Mouse (Mus musculus) CH12.LX (cell line): ENCODE results near the gene Spata6. TPM values are rescaled to one million over a fixed set of nuclear protein-coding genes. Genes with fewer than 3 reads are reported as not detected.

Experiments
- DNase-seq: peaks from one replicate; pipeline ENCODE4 v3.0.0-alpha.2; 2013; ENCODE audit errors: extremely low read depth
- H3K27ac ChIP-seq: 2 replicates; pipeline ENCODE4 v1.5.1; 2012; ENCODE audit warnings: low read depth, mild to moderate bottlenecking, control low read depth, moderate library complexity; ENCODE audit not compliant: insufficient read depth
- H3K27me3 ChIP-seq: replicated peaks from 2 replicates; pipeline ENCODE3; 2012; ENCODE audit warnings: inconsistent platforms
- H3K36me3 ChIP-seq, 2 experiments: replicated peaks in 1 of 2; 2 replicates each; pipeline versions ENCODE3 to v1.6.1; 2012; ENCODE audit warnings: inconsistent platforms in 1 of 2, low read length in 1 of 2, mild to moderate bottlenecking in 1 of 2, mixed read lengths in 1 of 2, moderate library complexity in 1 of 2; ENCODE audit not compliant: control insufficient read depth in 1 of 2, insufficient read depth in 1 of 2
- H3K4me1 ChIP-seq, 2 experiments: 2 replicates each; pipeline ENCODE4 v1.6.1; 2012; ENCODE audit warnings: inconsistent platforms in 1 of 2, moderate library complexity in 1 of 2; ENCODE audit not compliant: insufficient read depth in 2 of 2, control insufficient read depth in 1 of 2
- H3K4me2 ChIP-seq: 2 replicates; pipeline ENCODE4 v1.6.1; 2012; ENCODE audit warnings: low read depth, mild to moderate bottlenecking, control low read depth; ENCODE audit not compliant: poor library complexity, insufficient read depth, severe bottlenecking
- H3K4me3 ChIP-seq, 3 experiments: fragments of 150-350 bp in 1 of 3; sonication (generic) in 1 of 3; replicated peaks in 1 of 3; 2 replicates each; pipeline versions ENCODE3 to v1.5.1; 2011 to 2012; ENCODE audit warnings: low read depth in 2 of 3, low read length in 2 of 3, mild to moderate bottlenecking in 2 of 3, moderate library complexity in 2 of 3, control low read depth in 1 of 3, improper control_type of control experiment in 1 of 3, inconsistent platforms in 1 of 3, mixed read lengths in 1 of 3; ENCODE audit not compliant: poor library complexity in 1 of 3
- H3K79me2 ChIP-seq: replicated peaks from 2 replicates; pipeline ENCODE4 v1.6.1; 2012; ENCODE audit warnings: mild to moderate bottlenecking, moderate library complexity; ENCODE audit not compliant: control insufficient read depth, poor library complexity, insufficient read depth, severe bottlenecking; ENCODE audit errors: extremely low read depth
- H3K9ac ChIP-seq: 2 replicates; pipeline ENCODE4 v1.6.1; 2012; ENCODE audit warnings: low read depth, mild to moderate bottlenecking, control low read depth, moderate library complexity; ENCODE audit not compliant: insufficient read depth
- H3K9me3 ChIP-seq: replicated peaks from 2 replicates; pipeline ENCODE3; 2012; ENCODE audit warnings: low read length, inconsistent platforms, mixed read lengths
- CTCF ChIP-seq, 2 experiments: IDR thresholded peaks in 1 of 2; conservative IDR thresholded peaks in 1 of 2; 2 replicates each; pipeline ENCODE4 v1.5.1; 2011 to 2012; ENCODE audit warnings: low read depth in 2 of 2, low read length in 2 of 2, improper control_type of control experiment in 1 of 2, inconsistent platforms in 1 of 2, mild to moderate bottlenecking in 1 of 2, moderate library complexity in 1 of 2
- E2F4 ChIP-seq: IDR thresholded peaks from 2 replicates; pipeline ENCODE4 v1.6.1; 2011; ENCODE audit warnings: low read depth, low read length, improper control_type of control experiment; ENCODE audit not compliant: insufficient replicate concordance
- EP300 ChIP-seq: IDR thresholded peaks from 2 replicates; pipeline ENCODE4 v1.6.1; 2011; ENCODE audit warnings: low read length, improper control_type of control experiment
- ETS1 ChIP-seq: conservative IDR thresholded peaks from 2 replicates; pipeline ENCODE4 v1.6.1; 2012; ENCODE audit warnings: low read depth, mild to moderate bottlenecking, inconsistent platforms, low read length, improper control_type of control experiment, moderate library complexity
- GABPA ChIP-seq: IDR thresholded peaks from 2 replicates; pipeline ENCODE4 v1.6.1; 2012; ENCODE audit warnings: low read depth, low read length, improper control_type of control experiment, inconsistent platforms; ENCODE audit not compliant: insufficient replicate concordance
- HCFC1 ChIP-seq: IDR thresholded peaks from 2 replicates; pipeline ENCODE4 v1.6.1; 2012; ENCODE audit warnings: low read depth, mild to moderate bottlenecking, inconsistent platforms, low read length, improper control_type of control experiment
- IRF4 ChIP-seq: IDR thresholded peaks from 2 replicates; pipeline ENCODE4 v1.6.1; 2014; ENCODE audit warnings: low read depth, mild to moderate bottlenecking, inconsistent platforms, low read length, improper control_type of control experiment
- MAFK ChIP-seq: IDR thresholded peaks from 2 replicates; pipeline ENCODE4 v1.6.1; 2011; ENCODE audit warnings: low read length, improper control_type of control experiment; ENCODE audit not compliant: insufficient replicate concordance
- MAZ ChIP-seq: IDR thresholded peaks from 2 replicates; pipeline ENCODE4 v1.6.1; 2012; ENCODE audit warnings: low read depth, mild to moderate bottlenecking, inconsistent platforms, low read length, improper control_type of control experiment, moderate library complexity
- NELFE ChIP-seq: IDR thresholded peaks from 2 replicates; pipeline ENCODE4 v1.6.1; 2011; ENCODE audit warnings: low read depth, low read length, improper control_type of control experiment
- POLR2AphosphoS2 ChIP-seq: IDR thresholded peaks from 2 replicates; pipeline ENCODE4 v1.6.1; 2011; ENCODE audit warnings: low read depth, low read length, improper control_type of control experiment
- RAD21 ChIP-seq: IDR thresholded peaks from 2 replicates; pipeline ENCODE4 v1.6.1; 2011; ENCODE audit warnings: low read depth, mild to moderate bottlenecking, low read length, improper control_type of control experiment, moderate library complexity
- SMC3 ChIP-seq: IDR thresholded peaks from 2 replicates; pipeline ENCODE4 v1.6.1; 2011; ENCODE audit warnings: low read depth, low read length, improper control_type of control experiment
- TCF12 ChIP-seq: IDR thresholded peaks from 2 replicates; pipeline ENCODE4 v1.6.1; 2014; ENCODE audit warnings: low read depth, mild to moderate bottlenecking, inconsistent platforms, low read length, improper control_type of control experiment
- ZKSCAN1 ChIP-seq: IDR thresholded peaks from 2 replicates; pipeline ENCODE4 v1.6.1; 2012; ENCODE audit warnings: low read depth, inconsistent platforms, low read length, improper control_type of control experiment, borderline replicate concordance
- ZMIZ1 ChIP-seq: IDR thresholded peaks from 2 replicates; pipeline ENCODE4 v1.6.1; 2012; ENCODE audit warnings: low read depth, mild to moderate bottlenecking, inconsistent platforms, low read length, improper control_type of control experiment
- dilution Hi-C: fragments of 300-500 bp; cut with MboI; formaldehyde crosslinking; loops from 2 replicates; pipeline ENCODE4 v1.14.3; 2020; ENCODE audit warnings: low sequenced_read_pairs; ENCODE audit not compliant: extremely low pct_unique_long_range_greater_than_20kb, extremely low pct_ligation_motif_present
- in situ Hi-C: fragments of 300-500 bp; cut with MboI; formaldehyde crosslinking; loops from 3 replicates; pipeline ENCODE4 v1.14.3; 2019; ENCODE audit warnings: low sequenced_read_pairs, low pct_ligation_motif_present, low pct_unique_long_range_greater_than_20kb, mixed read lengths
- polyA plus RNA-seq: library from polyadenylated mRNA; unstranded; fragments of >175 nt; gene quantifications from 2 replicates; pipeline ENCODE4 v1.2.1, GENCODE M21; 2012; ENCODE audit warnings: low read depth; ENCODE audit not compliant: insufficient read length
- total RNA-seq, 2 experiments: library from RNA; depleted of rRNA; stranded (reverse); fragments of 300-350 nt in 1 of 2; fragments of >200 nt in 1 of 2; gene quantifications; 2 replicates each; pipeline ENCODE4 v1.2.3; 2012 to 2014

The Spata6 gene
- total and polyA plus RNA-seq, 3 experiments: 4.2 to 12.9 (median 11.1) TPM

GRCm38 (mm10) chr4:111803164-111803563, 83.4 kb downstream of the Spata6 start:
- Histone ChIP-seq H3K9me3 (no peaks in the 10 kb centered on the region), H3K79me2 (no peaks in the 10 kb centered on the region), H3K27ac (no peak overlapping the region), H3K4me1 (no peaks in the 10 kb centered on the region), H3K4me2 (no peak overlapping the region), H3K27me3 (no peaks in the 10 kb centered on the region), H3K36me3 (no peaks in the 10 kb centered on the region), H3K9ac (no peak overlapping the region), H3K4me3 (no peak overlapping the region)
- in situ Hi-C loops (no loop called here), dilution Hi-C loops (no loop called here)
- no peak for DNase-seq
- TF ChIP-seq SMC3: no peak
- TF ChIP-seq RAD21: peak; percentile 33

DNA sequence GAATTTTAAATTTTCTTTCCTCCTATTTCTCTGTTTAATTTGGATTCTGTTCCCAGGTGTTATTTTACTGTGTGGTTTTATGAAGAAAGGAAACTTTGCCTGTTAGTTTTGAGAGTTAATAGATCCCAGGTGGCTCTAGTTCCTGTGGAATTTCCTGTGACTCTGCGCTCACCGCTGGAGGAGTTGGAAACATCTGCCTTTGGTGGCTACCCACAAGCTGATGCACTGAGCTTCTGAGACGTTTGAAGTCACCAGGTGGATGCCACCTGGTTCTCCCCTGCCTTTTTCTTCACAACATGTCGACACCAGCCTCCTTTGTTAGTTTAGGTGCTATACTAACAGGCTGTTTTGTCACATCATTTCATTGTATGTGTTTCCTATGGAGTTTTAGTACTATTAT, 97.7 kb downstream of the Spata6 start:
- Histone ChIP-seq H3K9ac (no peak overlapping the region), H3K4me1 (peaks cover 0 to 39% of the 10 kb centered on the region in 2 experiments; a peak in 2 of 4 replicates), H3K27ac (no peak overlapping the region), H3K4me3 (no peak overlapping the region), H3K79me2 (no peaks in the 10 kb centered on the region), H3K4me2 (no peak overlapping the region), H3K9me3 (no peaks in the 10 kb centered on the region), H3K27me3 (no peaks in the 10 kb centered on the region), H3K36me3 (no peaks in the 10 kb centered on the region)
- peak; percentile 42; the same call in 1 of the 2 replicates for TF ChIP-seq ETS1
- peak; percentile 86 for TF ChIP-seq EP300
- TF ChIP-seq HCFC1: no peak
- TF ChIP-seq TCF12: peak; percentile 86
- TF ChIP-seq MAZ: no peak
- no peak for TF ChIP-seq RAD21
- no peak for TF ChIP-seq CTCF (conservative IDR thresholded peaks at IDR 0.05 in 1 of 2, IDR thresholded peaks at IDR 0.05 in 1 of 2; ENCODE audit: low read depth in 2 of 2, low read length in 2 of 2)
- dilution Hi-C loops: no loop called here
- DNase-seq: peak; percentile 55
- in situ Hi-C loops: no loop called here

DNA sequence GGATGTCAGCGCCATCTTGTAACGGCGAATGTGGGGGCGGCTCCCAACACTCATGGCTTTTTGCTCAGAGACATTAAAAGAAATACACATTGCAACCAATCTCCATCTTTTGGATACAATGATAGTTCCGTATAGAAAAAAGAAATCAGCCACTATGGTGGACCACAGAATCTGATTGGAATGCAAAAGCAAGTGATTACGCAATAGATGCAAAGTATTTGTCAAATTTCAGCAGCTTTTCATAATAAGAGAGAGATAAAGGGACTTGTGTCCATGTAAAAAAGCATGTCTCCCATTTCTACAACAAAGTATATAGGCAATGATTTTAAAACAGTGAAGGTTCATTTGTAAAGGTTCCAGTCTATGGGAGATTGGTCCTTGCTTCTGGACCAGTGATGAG, 119.1 kb downstream of the Spata6 start:
- Histone ChIP-seq H3K27me3 (no peaks in the 10 kb centered on the region), H3K4me1 (no peaks in the 10 kb centered on the region), H3K4me2 (no peak overlapping the region), H3K36me3 (no peaks in the 10 kb centered on the region), H3K9me3 (no peaks in the 10 kb centered on the region), H3K27ac (no peak overlapping the region), H3K9ac (no peak overlapping the region), H3K79me2 (no peaks in the 10 kb centered on the region), H3K4me3 (no peak overlapping the region)
- TF ChIP-seq ZKSCAN1: no peak
- TF ChIP-seq EP300: no peak
- TF ChIP-seq RAD21: no peak
- no peak for TF ChIP-seq E2F4
- TF ChIP-seq POLR2AphosphoS2: no peak
- TF ChIP-seq ETS1: no peak
- TF ChIP-seq GABPA: no peak
- TF ChIP-seq NELFE: no peak
- no peak for TF ChIP-seq IRF4
- no peak for TF ChIP-seq ZMIZ1
- TF ChIP-seq MAFK: no peak
- in situ Hi-C loops: no loop called here
- DNase-seq: no peak
- dilution Hi-C loops: no loop called here
